Mouse (Mus musculus) kidney, adult 2 months (tissue): Measurements from ENCODE around the gene Nudt3.

Source experiments
- CTCF ChIP-seq: fragments of 200-500 bp; conservative IDR thresholded peaks from 2 replicates; pipeline ENCODE4 v1.5.1; 2011; ENCODE audit warnings: low read depth, mild to moderate bottlenecking, control low read depth, low read length, moderate library complexity, mixed read lengths; ENCODE audit not compliant: insufficient read depth, insufficient read length
- POLR2A ChIP-seq: fragments of 200-500 bp; IDR thresholded peaks from one replicate; pipeline ENCODE4 v1.6.1; 2011; ENCODE audit warnings: low read depth, low read length, control low read depth

- peak; percentile 46 for TF ChIP-seq CTCF
- no peak for TF ChIP-seq POLR2A
Observed at GRCm38 (mm10) chr17:27591826-27592564, 31.3 kb downstream of the Nudt3 start.
